Mouse (Mus musculus): ENCODE results near the gene Irak1. TPM values are rescaled to one million over a fixed set of nuclear protein-coding genes. Genes with fewer than 3 reads are reported as not detected.

Gene Irak1
- polyA plus RNA-seq, 1 experiment: 12.8 TPM

DNA sequence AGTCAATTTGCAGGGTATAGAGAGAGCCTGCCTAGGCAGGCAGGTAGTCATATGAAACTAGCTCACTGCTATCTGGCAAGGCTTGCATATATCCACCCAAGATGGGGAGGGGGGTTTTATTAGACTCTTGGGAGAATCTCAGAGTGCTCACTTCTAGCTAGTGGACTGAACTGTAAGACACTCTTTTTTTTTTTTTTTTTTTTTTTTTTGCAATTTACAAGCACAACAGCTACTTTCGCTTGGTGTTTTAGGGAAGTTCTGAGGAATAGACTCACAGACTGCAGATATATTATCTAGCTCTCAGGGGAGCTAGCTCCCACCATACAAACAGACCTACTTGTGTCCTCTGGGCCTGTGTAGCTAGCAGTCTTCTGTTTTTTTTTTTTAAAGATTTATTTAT is 9.1 kb downstream of the Irak1 start:
- no peak overlapping the region for H3K27ac ChIP-seq (ENCODE audit: control insufficient read depth, insufficient read depth, low read depth, low read length)
- no peaks in the 10 kb centered on the region for H3K36me3 ChIP-seq (ENCODE audit: control insufficient read depth, insufficient read depth, low read length)
- no peaks in the 10 kb centered on the region for H3K4me1 ChIP-seq (ENCODE audit: control insufficient read depth, insufficient read depth, low read length)
- H3K4me3 ChIP-seq (ENCODE audit: control insufficient read depth, low read depth, low read length): no peak overlapping the region
- TF ChIP-seq POLR2A (IDR thresholded peaks at IDR 0.05; ENCODE audit: control insufficient read depth, low read depth, low read length): no peak
- TF ChIP-seq CTCF (IDR thresholded peaks at IDR 0.05; ENCODE audit: control insufficient read depth, insufficient read depth, insufficient replicate concordance, low read depth, low read length): no peak
- H3K27me3 ChIP-seq (ENCODE audit: control insufficient read depth, insufficient read depth, low read length): no peaks in the 10 kb centered on the region

DNA sequence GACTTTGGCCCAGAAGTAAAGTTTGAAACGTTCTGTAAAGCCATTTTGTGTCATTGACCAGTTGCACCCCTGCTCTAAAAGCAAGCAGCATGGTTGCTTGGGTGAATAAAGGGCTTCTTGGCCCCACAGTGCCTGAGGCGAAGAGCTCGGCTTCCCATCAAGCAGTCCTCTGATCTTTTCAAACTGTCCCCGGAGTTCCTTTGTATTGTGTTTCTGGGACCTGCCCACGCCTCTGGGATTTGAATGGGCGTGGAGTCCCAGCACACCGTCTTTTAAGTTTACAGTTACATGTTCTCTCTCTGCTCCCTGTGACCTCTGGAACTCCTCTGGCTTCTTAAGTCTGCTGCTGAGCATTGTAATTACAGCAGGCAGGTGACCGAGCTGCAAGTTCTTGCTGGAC is 15.7 kb downstream of the Irak1 start:
- H3K4me3 ChIP-seq (ENCODE audit: control insufficient read depth, low read depth, low read length): no peak overlapping the region
- H3K27ac ChIP-seq (ENCODE audit: control insufficient read depth, insufficient read depth, low read depth, low read length): no peak overlapping the region
- H3K36me3 ChIP-seq (ENCODE audit: control insufficient read depth, insufficient read depth, low read length): no peaks in the 10 kb centered on the region
- TF ChIP-seq POLR2A (IDR thresholded peaks at IDR 0.05; ENCODE audit: control insufficient read depth, low read depth, low read length): no peak
- no peak for TF ChIP-seq CTCF (IDR thresholded peaks at IDR 0.05; ENCODE audit: control insufficient read depth, insufficient read depth, insufficient replicate concordance, low read depth, low read length)
- H3K27me3 ChIP-seq (ENCODE audit: control insufficient read depth, insufficient read depth, low read length): no peaks in the 10 kb centered on the region
- H3K4me1 ChIP-seq (ENCODE audit: control insufficient read depth, insufficient read depth, low read length): no peaks in the 10 kb centered on the region

DNA sequence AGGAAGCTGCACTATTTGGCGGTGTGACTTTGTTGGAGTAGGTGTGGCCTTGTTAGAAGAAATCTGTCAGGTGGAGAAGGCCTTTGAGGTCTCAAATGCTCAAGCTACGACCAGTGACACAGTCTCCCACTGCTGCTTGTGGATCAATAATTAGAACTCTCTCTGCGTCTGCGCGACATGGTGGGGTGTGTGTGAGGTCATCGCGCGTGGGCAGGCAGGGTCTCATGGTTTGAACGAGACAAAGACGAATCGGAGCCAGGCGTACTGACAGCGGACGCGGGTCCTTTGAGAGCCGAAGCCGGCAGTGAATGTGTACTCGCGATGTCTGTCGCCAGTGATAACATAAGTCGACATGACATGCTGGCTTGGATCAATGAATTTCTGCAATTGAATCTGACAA is 17.3 kb downstream of the Irak1 start:
- TF ChIP-seq POLR2A (IDR thresholded peaks at IDR 0.05; ENCODE audit: control insufficient read depth, low read depth, low read length): no peak
- TF ChIP-seq CTCF (IDR thresholded peaks at IDR 0.05; ENCODE audit: control insufficient read depth, insufficient read depth, insufficient replicate concordance, low read depth, low read length): no peak
- H3K4me3 ChIP-seq (ENCODE audit: control insufficient read depth, low read depth, low read length): no peak overlapping the region
- H3K27ac ChIP-seq (ENCODE audit: control insufficient read depth, insufficient read depth, low read depth, low read length): no peak overlapping the region
- no peaks in the 10 kb centered on the region for H3K36me3 ChIP-seq (ENCODE audit: control insufficient read depth, insufficient read depth, low read length)
- H3K27me3 ChIP-seq (ENCODE audit: control insufficient read depth, insufficient read depth, low read length): no peaks in the 10 kb centered on the region
- no peaks in the 10 kb centered on the region for H3K4me1 ChIP-seq (ENCODE audit: control insufficient read depth, insufficient read depth, low read length)

DNA sequence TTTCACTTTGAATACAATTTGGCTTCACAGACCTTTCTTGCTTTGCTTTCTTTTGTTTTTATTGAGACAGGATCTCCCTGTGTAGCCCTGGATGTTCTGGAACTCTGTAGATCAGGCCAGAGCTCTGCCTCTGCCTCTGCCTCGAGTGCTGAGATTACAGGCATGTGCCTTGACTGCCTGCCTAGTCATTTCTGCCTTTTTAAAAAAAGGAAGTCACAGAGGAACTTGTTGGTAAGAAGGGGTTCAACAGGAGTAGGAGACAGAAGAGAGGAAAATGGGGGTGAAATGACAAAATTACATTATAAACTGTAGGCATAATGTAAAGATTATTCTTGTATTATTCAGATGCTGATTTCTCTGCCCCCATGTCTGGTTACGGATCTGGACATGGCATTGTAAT is 20.1 kb downstream of the Irak1 start:
- H3K4me3 ChIP-seq (ENCODE audit: control insufficient read depth, low read depth, low read length): no peak overlapping the region
- H3K27me3 ChIP-seq (ENCODE audit: control insufficient read depth, insufficient read depth, low read length): no peaks in the 10 kb centered on the region
- H3K27ac ChIP-seq (ENCODE audit: control insufficient read depth, insufficient read depth, low read depth, low read length): no peak overlapping the region
- H3K4me1 ChIP-seq (ENCODE audit: control insufficient read depth, insufficient read depth, low read length): no peaks in the 10 kb centered on the region
- no peak for TF ChIP-seq CTCF (IDR thresholded peaks at IDR 0.05; ENCODE audit: control insufficient read depth, insufficient read depth, insufficient replicate concordance, low read depth, low read length)
- no peak for TF ChIP-seq POLR2A (IDR thresholded peaks at IDR 0.05; ENCODE audit: control insufficient read depth, low read depth, low read length)
- H3K36me3 ChIP-seq (ENCODE audit: control insufficient read depth, insufficient read depth, low read length): no peaks in the 10 kb centered on the region

DNA sequence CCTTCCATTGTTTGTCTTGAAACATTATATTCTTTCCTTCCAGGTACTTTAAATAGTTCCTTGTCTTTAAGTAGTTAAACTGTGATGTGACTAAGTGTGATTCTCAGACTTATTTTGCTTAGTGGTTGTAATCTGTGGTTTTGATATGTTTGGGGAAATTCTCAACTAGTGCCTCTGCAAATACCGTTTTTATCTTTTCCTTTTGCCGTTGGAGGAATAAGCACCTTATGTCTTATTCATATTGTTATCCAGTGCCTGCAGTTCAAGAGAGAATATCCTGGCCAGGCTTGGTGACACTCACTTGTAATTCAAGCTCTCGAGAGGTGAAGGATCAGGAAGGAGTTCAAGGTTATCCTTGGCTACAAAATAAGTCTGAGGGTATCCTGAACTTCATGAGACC is 22.7 kb downstream of the Irak1 start:
- H3K27me3 ChIP-seq (ENCODE audit: control insufficient read depth, insufficient read depth, low read length): no peaks in the 10 kb centered on the region
- no peaks in the 10 kb centered on the region for H3K4me1 ChIP-seq (ENCODE audit: control insufficient read depth, insufficient read depth, low read length)
- no peak overlapping the region for H3K4me3 ChIP-seq (ENCODE audit: control insufficient read depth, low read depth, low read length)
- no peak overlapping the region for H3K27ac ChIP-seq (ENCODE audit: control insufficient read depth, insufficient read depth, low read depth, low read length)
- no peaks in the 10 kb centered on the region for H3K36me3 ChIP-seq (ENCODE audit: control insufficient read depth, insufficient read depth, low read length)
- TF ChIP-seq POLR2A (IDR thresholded peaks at IDR 0.05; ENCODE audit: control insufficient read depth, low read depth, low read length): no peak
- no peak for TF ChIP-seq CTCF (IDR thresholded peaks at IDR 0.05; ENCODE audit: control insufficient read depth, insufficient read depth, insufficient replicate concordance, low read depth, low read length)

DNA sequence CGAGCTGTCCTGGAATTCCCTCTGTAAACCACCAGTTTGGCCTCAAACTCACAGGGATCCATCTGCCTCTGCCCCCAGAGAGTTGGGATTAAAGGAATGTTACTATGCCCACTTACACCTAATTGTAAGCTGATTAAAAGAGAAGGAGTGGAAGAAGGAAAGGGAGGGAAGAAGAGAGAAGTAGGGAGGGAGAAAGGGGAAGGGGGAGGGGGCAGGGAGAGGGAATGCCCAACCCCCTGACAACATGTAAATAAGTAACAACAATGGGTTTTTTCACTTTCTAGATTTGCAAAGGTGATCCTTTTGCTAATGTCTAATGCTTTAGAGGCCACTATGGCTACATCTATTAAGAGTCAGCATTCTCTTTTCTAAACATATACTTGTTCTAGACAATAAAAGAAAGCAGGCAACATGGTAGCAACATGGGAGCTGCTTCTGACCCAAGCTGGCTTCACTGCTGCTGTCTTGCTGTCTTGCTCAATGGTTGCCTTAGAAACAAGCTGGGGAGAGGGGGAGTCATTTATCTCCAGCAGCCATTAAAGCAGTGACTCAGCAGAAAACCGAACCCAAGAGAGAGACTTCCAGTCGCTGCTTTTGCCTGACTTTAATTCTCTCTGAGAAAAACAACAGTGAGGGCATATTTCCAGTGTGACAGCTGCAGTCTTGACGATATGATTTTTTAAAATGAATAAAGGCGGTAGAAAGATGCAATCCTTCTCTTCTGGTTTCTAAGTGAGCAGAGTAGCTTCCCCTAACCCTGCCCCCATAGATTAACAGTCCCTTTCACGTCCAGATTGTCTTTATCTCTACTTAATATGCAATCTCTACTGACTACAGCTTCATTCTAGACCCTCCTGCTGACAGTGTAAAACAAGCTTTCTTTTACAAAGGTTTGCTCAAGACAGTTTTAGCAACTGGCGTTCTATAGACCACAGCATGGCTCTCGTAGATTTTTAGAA is 24.5 kb downstream of the Irak1 start:
- Histone ChIP-seq H3K27me3 (ENCODE audit: control insufficient read depth, insufficient read depth, low read length) (no peaks in the 10 kb centered on the region), H3K4me3 (ENCODE audit: control insufficient read depth, low read depth, low read length) (no peak overlapping the region), H3K27ac (ENCODE audit: control insufficient read depth, insufficient read depth, low read depth, low read length) (peak overlapping the region; percentile 13; the same call in 1 of the 2 replicates), H3K4me1 (ENCODE audit: control insufficient read depth, insufficient read depth, low read length) (no peaks in the 10 kb centered on the region), H3K36me3 (ENCODE audit: control insufficient read depth, insufficient read depth, low read length) (no peaks in the 10 kb centered on the region)
- TF ChIP-seq POLR2A (IDR thresholded peaks at IDR 0.05; ENCODE audit: control insufficient read depth, low read depth, low read length) (no peak), CTCF (IDR thresholded peaks at IDR 0.05; ENCODE audit: control insufficient read depth, insufficient read depth, insufficient replicate concordance, low read depth, low read length) (no peak)

DNA sequence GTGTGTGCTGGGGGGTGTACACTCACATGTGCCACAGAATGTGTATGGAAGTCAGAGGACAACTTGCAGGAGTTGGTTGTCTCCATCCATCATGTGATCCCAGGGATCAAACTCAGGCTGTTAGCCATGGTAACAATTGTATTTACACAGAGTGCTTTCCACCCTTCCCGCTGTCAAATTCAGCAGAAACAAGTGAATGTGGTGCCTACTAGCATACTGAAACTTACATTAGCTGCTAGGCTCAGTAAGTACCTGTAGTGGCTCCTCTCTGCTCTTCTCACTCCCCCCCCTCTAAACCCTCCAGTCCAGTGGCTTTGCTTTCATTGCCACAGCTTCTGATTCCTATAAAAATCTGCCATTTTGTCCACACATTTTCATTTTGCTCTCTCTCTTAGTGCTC is 45.9 kb downstream of the Irak1 start:
- Histone ChIP-seq H3K27ac (ENCODE audit: control insufficient read depth, insufficient read depth, low read depth, low read length) (no peak overlapping the region), H3K27me3 (ENCODE audit: control insufficient read depth, insufficient read depth, low read length) (no peaks in the 10 kb centered on the region), H3K4me3 (ENCODE audit: control insufficient read depth, low read depth, low read length) (no peak overlapping the region), H3K36me3 (ENCODE audit: control insufficient read depth, insufficient read depth, low read length) (no peaks in the 10 kb centered on the region), H3K4me1 (ENCODE audit: control insufficient read depth, insufficient read depth, low read length) (no peaks in the 10 kb centered on the region)
- TF ChIP-seq POLR2A (IDR thresholded peaks at IDR 0.05; ENCODE audit: control insufficient read depth, low read depth, low read length) (no peak), CTCF (IDR thresholded peaks at IDR 0.05; ENCODE audit: control insufficient read depth, insufficient read depth, insufficient replicate concordance, low read depth, low read length) (no peak)

All from testis, adult 2 months (tissue).